Mouse (Mus musculus): ENCODE measurements around the gene Asic2. TPM values are rescaled to one million over a fixed set of nuclear protein-coding genes. Genes with fewer than 3 reads are reported as not detected.

The Asic2 gene
- polyA plus RNA-seq, 1 experiment from 2014 or later: 2.8 TPM

GRCm38 (mm10) chr11:81239966-81240681 is 728.1 kb downstream of the Asic2 start:
- Histone ChIP-seq H3K27me3 (ENCODE audit: insufficient read depth, low read length) (no peaks in the 10 kb centered on the region), H3K9ac (replicated peaks; ENCODE audit: low read length) (no peak overlapping the region), H3K27ac (ENCODE audit: low read length) (no peak overlapping the region), H3K36me3 (ENCODE audit: insufficient read depth, low read length) (no peaks in the 10 kb centered on the region), H3K9me3 (ENCODE audit: low read length) (no peaks in the 10 kb centered on the region), H3K4me2 (replicated peaks; ENCODE audit: low read depth, low read length) (no peak overlapping the region), H3K4me3 (ENCODE audit: low read length) (no peak overlapping the region), H3K4me1 (ENCODE audit: insufficient read depth, low read length) (no peaks in the 10 kb centered on the region)
- no peak for ATAC-seq (ENCODE audit: low FRiP score, low TSS enrichment)
- WGBS: 39% methylated on average over 13 of the region's 13 CpGs

GRCm38 (mm10) chr11:81239091-81239490 is 729.2 kb downstream of the Asic2 start:
- H3K9me3 ChIP-seq (ENCODE audit: low read length): no peaks in the 10 kb centered on the region
- no peaks in the 10 kb centered on the region for H3K36me3 ChIP-seq (ENCODE audit: insufficient read depth, low read length)
- ATAC-seq (ENCODE audit: low FRiP score, low TSS enrichment): no peak
- H3K4me1 ChIP-seq (ENCODE audit: insufficient read depth, low read length): no peaks in the 10 kb centered on the region
- WGBS: 60% methylated on average over 2 of the region's 2 CpGs
- H3K27ac ChIP-seq (ENCODE audit: low read length): no peak overlapping the region
- no peaks in the 10 kb centered on the region for H3K27me3 ChIP-seq (ENCODE audit: insufficient read depth, low read length)
- no peak overlapping the region for H3K4me3 ChIP-seq (ENCODE audit: low read length)
- no peak overlapping the region for H3K9ac ChIP-seq (replicated peaks; ENCODE audit: low read length)
- no peak overlapping the region for H3K4me2 ChIP-seq (replicated peaks; ENCODE audit: low read depth, low read length)

- Histone ChIP-seq H3K9ac (replicated peaks; ENCODE audit: low read length) (no peak overlapping the region), H3K4me1 (ENCODE audit: insufficient read depth, low read length) (no peaks in the 10 kb centered on the region), H3K9me3 (ENCODE audit: low read length) (no peaks in the 10 kb centered on the region), H3K27me3 (ENCODE audit: insufficient read depth, low read length) (no peaks in the 10 kb centered on the region), H3K4me2 (replicated peaks; ENCODE audit: low read depth, low read length) (no peak overlapping the region), H3K27ac (ENCODE audit: low read length) (no peak overlapping the region), H3K36me3 (ENCODE audit: insufficient read depth, low read length) (no peaks in the 10 kb centered on the region), H3K4me3 (ENCODE audit: low read length) (no peak overlapping the region)
- ATAC-seq (ENCODE audit: low FRiP score, low TSS enrichment): no peak
- 80% methylated on average over 2 of the region's 2 CpGs for WGBS
Measured at GRCm38 (mm10) chr11:81236070-81236469, 732.2 kb downstream of the Asic2 start.

GRCm38 (mm10) chr11:81223361-81223760 is 744.9 kb downstream of the Asic2 start:
- H3K27ac ChIP-seq (ENCODE audit: low read length): no peak overlapping the region
- no peak overlapping the region for H3K4me3 ChIP-seq (ENCODE audit: low read length)
- no peaks in the 10 kb centered on the region for H3K27me3 ChIP-seq (ENCODE audit: insufficient read depth, low read length)
- no peak for ATAC-seq (ENCODE audit: low FRiP score, low TSS enrichment)
- WGBS: 64% methylated on average over 9 of the region's 9 CpGs
- no peak overlapping the region for H3K4me2 ChIP-seq (replicated peaks; ENCODE audit: low read depth, low read length)
- H3K9ac ChIP-seq (replicated peaks; ENCODE audit: low read length): no peak overlapping the region
- no peaks in the 10 kb centered on the region for H3K9me3 ChIP-seq (ENCODE audit: low read length)
- no peaks in the 10 kb centered on the region for H3K36me3 ChIP-seq (ENCODE audit: insufficient read depth, low read length)
- H3K4me1 ChIP-seq (ENCODE audit: insufficient read depth, low read length): no peaks in the 10 kb centered on the region

- Histone ChIP-seq H3K4me2 (replicated peaks; ENCODE audit: low read depth, low read length) (no peak overlapping the region), H3K9ac (replicated peaks; ENCODE audit: low read length) (no peak overlapping the region), H3K4me3 (ENCODE audit: low read length) (no peak overlapping the region), H3K36me3 (ENCODE audit: insufficient read depth, low read length) (no peaks in the 10 kb centered on the region), H3K4me1 (ENCODE audit: insufficient read depth, low read length) (no peaks in the 10 kb centered on the region), H3K9me3 (ENCODE audit: low read length) (no peaks in the 10 kb centered on the region), H3K27ac (ENCODE audit: low read length) (no peak overlapping the region), H3K27me3 (ENCODE audit: insufficient read depth, low read length) (no peaks in the 10 kb centered on the region)
- no peak for ATAC-seq (ENCODE audit: low FRiP score, low TSS enrichment)
- 90% methylated on average over 4 of the region's 4 CpGs for WGBS
Measured at GRCm38 (mm10) chr11:81220786-81221185, 747.5 kb downstream of the Asic2 start.

- 41% methylated on average over 4 of the region's 4 CpGs for WGBS
- H3K9me3 ChIP-seq (ENCODE audit: low read length): no peaks in the 10 kb centered on the region
- H3K36me3 ChIP-seq (ENCODE audit: insufficient read depth, low read length): no peaks in the 10 kb centered on the region
- H3K27ac ChIP-seq (ENCODE audit: low read length): no peak overlapping the region
- no peak overlapping the region for H3K4me2 ChIP-seq (replicated peaks; ENCODE audit: low read depth, low read length)
- H3K4me1 ChIP-seq (ENCODE audit: insufficient read depth, low read length): no peaks in the 10 kb centered on the region
- H3K27me3 ChIP-seq (ENCODE audit: insufficient read depth, low read length): no peaks in the 10 kb centered on the region
- no peak overlapping the region for H3K4me3 ChIP-seq (ENCODE audit: low read length)
- H3K9ac ChIP-seq (replicated peaks; ENCODE audit: low read length): no peak overlapping the region
- ATAC-seq (ENCODE audit: low FRiP score, low TSS enrichment): no peak
Measured at GRCm38 (mm10) chr11:81205471-81205870, 762.8 kb downstream of the Asic2 start.

GRCm38 (mm10) chr11:81202578-81202977 is 765.7 kb downstream of the Asic2 start:
- WGBS: 77% methylated on average over 5 of the region's 5 CpGs
- Histone ChIP-seq H3K36me3 (ENCODE audit: insufficient read depth, low read length) (no peaks in the 10 kb centered on the region), H3K9me3 (ENCODE audit: low read length) (no peaks in the 10 kb centered on the region), H3K27me3 (ENCODE audit: insufficient read depth, low read length) (no peaks in the 10 kb centered on the region), H3K4me2 (replicated peaks; ENCODE audit: low read depth, low read length) (no peak overlapping the region), H3K9ac (replicated peaks; ENCODE audit: low read length) (no peak overlapping the region), H3K4me1 (ENCODE audit: insufficient read depth, low read length) (no peaks in the 10 kb centered on the region), H3K4me3 (ENCODE audit: low read length) (no peak overlapping the region), H3K27ac (ENCODE audit: low read length) (no peak overlapping the region)
- ATAC-seq (ENCODE audit: low FRiP score, low TSS enrichment): no peak

- 38% methylated on average over 4 of the region's 4 CpGs for WGBS
- Histone ChIP-seq H3K9me3 (ENCODE audit: low read length) (no peaks in the 10 kb centered on the region), H3K4me2 (replicated peaks; ENCODE audit: low read depth, low read length) (no peak overlapping the region), H3K36me3 (ENCODE audit: insufficient read depth, low read length) (no peaks in the 10 kb centered on the region), H3K27ac (ENCODE audit: low read length) (no peak overlapping the region), H3K4me1 (ENCODE audit: insufficient read depth, low read length) (no peaks in the 10 kb centered on the region), H3K9ac (replicated peaks; ENCODE audit: low read length) (no peak overlapping the region), H3K27me3 (ENCODE audit: insufficient read depth, low read length) (no peaks in the 10 kb centered on the region), H3K4me3 (ENCODE audit: low read length) (no peak overlapping the region)
- ATAC-seq (ENCODE audit: low FRiP score, low TSS enrichment): no peak
Measured at GRCm38 (mm10) chr11:81193856-81194255, 774.4 kb downstream of the Asic2 start.

GRCm38 (mm10) chr11:81192155-81192554 is 776.1 kb downstream of the Asic2 start:
- no peak for ATAC-seq (ENCODE audit: low FRiP score, low TSS enrichment)
- WGBS: 79% methylated on average over 4 of the region's 4 CpGs
- Histone ChIP-seq H3K9ac (replicated peaks; ENCODE audit: low read length) (no peak overlapping the region), H3K9me3 (ENCODE audit: low read length) (no peaks in the 10 kb centered on the region), H3K36me3 (ENCODE audit: insufficient read depth, low read length) (no peaks in the 10 kb centered on the region), H3K27ac (ENCODE audit: low read length) (no peak overlapping the region), H3K4me2 (replicated peaks; ENCODE audit: low read depth, low read length) (no peak overlapping the region), H3K27me3 (ENCODE audit: insufficient read depth, low read length) (no peaks in the 10 kb centered on the region), H3K4me1 (ENCODE audit: insufficient read depth, low read length) (no peaks in the 10 kb centered on the region), H3K4me3 (ENCODE audit: low read length) (no peak overlapping the region)

- WGBS: 90% methylated on average over 6 of the region's 6 CpGs
- Histone ChIP-seq H3K4me3 (ENCODE audit: low read length) (no peak overlapping the region), H3K9me3 (ENCODE audit: low read length) (no peaks in the 10 kb centered on the region), H3K4me2 (replicated peaks; ENCODE audit: low read depth, low read length) (no peak overlapping the region), H3K27me3 (ENCODE audit: insufficient read depth, low read length) (no peaks in the 10 kb centered on the region), H3K27ac (ENCODE audit: low read length) (no peak overlapping the region), H3K9ac (replicated peaks; ENCODE audit: low read length) (no peak overlapping the region), H3K4me1 (ENCODE audit: insufficient read depth, low read length) (peaks cover 4% of the 10 kb centered on the region; the same call in 1 of the 2 replicates), H3K36me3 (ENCODE audit: insufficient read depth, low read length) (no peaks in the 10 kb centered on the region)
- ATAC-seq (ENCODE audit: low FRiP score, low TSS enrichment): no peak
Measured at GRCm38 (mm10) chr11:81189103-81189502, 779.2 kb downstream of the Asic2 start.

Measured in kidney, embryonic 16.5 days (tissue).